Mouse (Mus musculus) yolk sac, embryonic 10.5 days (tissue): ENCODE data around the gene Ndufs5.

Source experiments
- DNase-seq: peaks from one replicate; pipeline ENCODE4 v3.0.0-alpha.2; 2017; ENCODE audit warnings: low spot score

Gene Ndufs5

DNA sequence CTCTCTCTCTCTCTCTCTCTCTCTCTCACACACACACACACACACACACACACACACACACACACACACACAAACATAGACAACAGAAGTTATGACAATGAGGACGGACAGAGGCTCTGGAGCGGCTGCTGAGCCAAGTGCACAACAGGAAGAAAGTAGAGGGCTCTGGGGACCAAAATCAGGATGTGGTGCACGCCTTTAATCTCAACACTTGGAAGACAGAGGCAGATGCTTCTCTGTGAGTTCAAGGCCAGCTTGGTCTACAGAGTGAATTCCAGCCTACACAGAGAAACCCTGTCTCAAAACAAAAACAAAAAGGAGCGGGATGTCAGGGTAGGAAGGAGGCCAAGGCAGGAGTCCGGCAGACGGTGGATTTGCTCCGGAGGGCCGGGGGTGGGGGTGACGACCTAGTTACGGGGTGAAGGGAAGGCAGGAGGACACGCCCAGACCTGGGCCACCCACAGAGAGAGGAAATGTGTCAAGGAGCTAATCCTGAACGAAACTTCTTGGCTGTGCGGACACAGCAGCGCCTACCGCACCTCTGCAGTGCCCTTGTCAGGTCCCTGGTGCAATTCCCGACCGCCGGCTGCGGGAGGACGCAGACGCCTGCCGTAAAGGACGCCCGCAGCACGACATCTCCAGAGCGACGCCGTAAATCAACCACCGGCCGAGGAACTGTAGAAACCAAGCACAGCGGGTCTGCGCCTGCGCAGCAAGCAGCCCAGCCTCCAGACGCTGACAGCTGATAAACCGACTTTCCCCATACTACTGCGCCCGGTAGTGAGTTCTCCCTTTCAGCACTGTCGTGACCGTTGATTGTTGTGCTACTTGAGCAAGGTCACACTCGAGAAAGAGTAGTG is at the start of gene Ndufs5:
TSS of gene Ndufs5 (minus strand) at position 629 of the 860 bp plus-strand sequence.
- peak; percentile 94 for DNase-seq

DNA sequence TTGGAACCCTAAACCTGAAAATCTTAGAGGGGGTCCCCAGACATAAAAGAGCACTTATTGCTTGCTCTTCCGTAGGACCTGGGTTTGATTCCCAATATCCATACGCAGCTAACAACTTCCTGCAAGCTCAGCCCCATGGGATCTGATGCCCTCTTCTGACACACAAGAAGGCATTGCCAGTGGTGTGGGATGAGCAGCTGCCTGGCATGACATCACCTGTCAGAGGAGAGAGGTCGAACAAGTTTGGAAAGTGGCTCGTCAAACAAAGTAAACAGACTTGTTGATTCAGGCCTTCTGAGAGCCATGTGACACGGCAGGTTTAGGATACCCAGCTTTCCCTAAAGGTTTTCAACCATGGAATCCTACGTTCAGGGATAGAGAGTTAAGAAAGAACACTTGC is 47.1 kb upstream of the Ndufs5 start:
- no peak for DNase-seq

GRCm38 (mm10) chr4:123758306-123758705 is 40.3 kb upstream of the Ndufs5 start:
- no peak for DNase-seq

DNA sequence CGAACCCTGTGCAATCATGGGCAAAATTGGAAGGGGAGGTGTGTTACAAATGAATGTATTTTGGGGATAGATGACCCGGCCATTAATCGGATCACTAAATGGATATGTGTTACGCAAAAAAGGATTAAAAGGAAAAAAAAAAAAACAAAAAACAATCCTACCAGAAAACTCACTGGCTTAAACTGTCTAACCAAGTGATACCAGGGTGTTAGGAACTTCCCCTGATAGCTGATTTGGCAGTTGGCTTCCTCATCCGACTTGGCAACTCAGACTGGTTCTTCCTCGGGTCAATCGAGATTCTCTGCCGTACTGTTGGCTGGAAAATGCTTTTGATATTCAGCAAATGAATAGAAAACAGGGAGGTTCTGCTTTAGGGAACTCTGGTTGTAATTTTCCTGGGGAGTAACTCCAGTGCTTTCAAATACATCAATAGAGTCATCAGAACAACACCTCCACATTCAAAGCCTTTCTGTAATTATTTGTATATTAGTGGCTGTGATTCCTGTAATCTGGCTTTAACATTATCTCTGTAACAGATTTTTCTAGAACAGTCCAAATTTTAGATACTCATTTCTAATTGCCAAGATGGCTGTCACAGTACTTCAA is 32.8 kb upstream of the Ndufs5 start:
- no peak for DNase-seq

GRCm38 (mm10) chr4:123750152-123750651 is 32.2 kb upstream of the Ndufs5 start, which contains the start of gene Akirin1:
Akirin1 (minus strand) TSS chr4:123750345.
- peak; percentile 96 for DNase-seq

DNA sequence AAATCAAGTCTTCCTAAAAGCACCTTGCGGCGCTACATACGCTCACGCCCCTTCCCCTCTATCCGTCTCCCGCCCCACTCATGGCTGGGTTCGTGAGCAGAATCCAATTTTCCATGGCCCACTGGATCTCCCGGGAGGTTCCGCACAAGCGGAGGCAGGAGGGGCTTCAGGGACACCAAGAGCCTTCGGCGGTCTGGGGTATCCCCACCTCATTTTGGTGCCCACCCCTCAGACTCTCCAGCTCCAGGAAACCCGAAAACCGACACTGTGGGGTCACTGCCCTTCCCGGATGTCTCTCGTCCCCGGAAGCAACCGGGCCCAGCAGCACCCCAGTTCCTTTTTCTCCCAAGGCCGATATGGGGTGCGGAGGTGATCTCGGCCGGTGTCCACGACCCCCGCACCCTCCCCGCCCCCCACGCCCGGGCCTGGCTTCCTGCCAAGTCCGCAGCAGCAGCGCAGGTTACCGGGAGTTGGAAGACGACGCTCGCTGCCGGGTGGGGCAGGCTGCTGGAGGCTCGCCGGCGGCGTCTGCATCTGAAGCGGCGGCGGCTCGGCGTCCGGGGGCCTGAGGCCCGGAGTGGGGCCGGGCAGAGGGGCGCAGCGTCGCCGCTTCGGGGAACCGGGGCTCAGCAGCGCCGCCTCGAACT is 31.6 kb upstream of the Ndufs5 start:
- peak; percentile 9 for DNase-seq

DNA sequence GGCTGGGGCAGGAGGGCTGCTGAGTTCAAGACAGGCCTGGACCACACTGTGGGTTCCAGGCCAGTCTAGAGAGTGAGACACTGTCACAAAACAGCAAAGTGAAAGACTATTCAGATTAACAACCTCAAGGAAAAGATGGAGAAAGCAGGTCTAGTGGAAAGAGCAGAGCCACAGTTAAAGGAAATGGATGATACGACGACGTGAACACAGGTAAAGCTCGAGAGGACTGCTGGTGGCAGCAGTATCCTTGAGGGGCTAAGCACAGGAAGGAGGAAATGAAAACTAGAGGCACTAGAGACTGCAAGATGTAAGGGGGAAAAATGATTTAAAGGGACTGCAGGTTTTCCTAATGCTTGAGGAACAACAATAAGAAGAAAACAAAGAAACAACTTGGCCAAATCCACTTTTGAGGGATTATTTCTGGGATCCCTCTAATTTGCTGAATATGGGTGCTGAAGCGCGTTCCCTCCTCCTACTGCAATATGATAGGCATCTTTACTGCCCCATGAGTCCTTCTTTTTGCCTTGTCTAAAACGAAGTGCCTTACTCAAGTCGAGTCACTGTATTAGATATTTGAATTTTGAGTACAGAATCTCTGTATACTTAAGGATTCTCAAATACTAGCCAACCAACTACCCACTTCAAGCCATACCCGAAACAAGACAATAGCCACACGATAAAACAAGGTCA is 30.9 kb upstream of the Ndufs5 start:
- DNase-seq, result no peak

- DNase-seq, result no peak
Observed at GRCm38 (mm10) chr4:123745221-123745775, 27.3 kb upstream of the Ndufs5 start.

GRCm38 (mm10) chr4:123742891-123743290 is 24.9 kb upstream of the Ndufs5 start:
- DNase-seq, result no peak

GRCm38 (mm10) chr4:123738708-123739107 is 20.7 kb upstream of the Ndufs5 start:
- DNase-seq, result no peak

DNA sequence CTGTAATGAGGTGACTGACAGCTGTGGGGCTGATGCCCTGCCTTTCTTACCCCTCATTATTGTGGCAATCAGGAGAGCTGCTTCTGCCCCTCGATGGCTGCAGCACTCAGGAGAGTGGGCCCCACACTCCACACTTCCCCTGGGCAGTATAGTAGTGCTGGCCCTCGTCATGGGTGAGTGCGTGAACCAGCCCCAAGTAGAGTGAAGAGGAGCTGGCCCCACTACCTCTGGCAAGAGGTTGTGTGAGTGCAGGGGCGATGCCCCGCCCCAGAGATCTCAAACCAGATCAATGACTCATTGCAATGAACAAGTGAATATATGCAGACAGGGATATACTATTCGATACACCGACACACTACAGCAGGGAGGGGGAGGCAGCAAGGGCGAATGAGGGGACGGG is 15.5 kb upstream of the Ndufs5 start:
- no peak for DNase-seq

DNA sequence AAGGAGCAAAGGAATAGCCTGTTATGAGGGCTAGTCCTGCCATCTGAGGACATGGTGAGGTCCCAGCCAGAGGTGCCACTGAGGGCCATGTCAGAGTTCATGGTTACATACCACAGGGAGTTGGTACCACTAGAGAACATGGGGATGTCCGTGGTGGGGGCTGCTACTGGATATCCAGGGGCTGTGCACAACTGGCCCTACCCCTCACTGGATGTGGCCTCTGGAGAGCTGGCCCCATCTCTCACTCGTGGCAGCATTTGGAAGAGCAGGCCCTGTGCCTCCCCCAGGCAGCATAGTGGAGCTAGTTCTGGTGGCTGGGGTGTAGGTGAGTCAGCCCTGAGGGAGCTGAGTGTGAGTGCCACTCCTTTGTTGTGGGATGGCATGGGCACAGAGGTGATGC is 14.9 kb upstream of the Ndufs5 start:
- DNase-seq, result no peak

DNA sequence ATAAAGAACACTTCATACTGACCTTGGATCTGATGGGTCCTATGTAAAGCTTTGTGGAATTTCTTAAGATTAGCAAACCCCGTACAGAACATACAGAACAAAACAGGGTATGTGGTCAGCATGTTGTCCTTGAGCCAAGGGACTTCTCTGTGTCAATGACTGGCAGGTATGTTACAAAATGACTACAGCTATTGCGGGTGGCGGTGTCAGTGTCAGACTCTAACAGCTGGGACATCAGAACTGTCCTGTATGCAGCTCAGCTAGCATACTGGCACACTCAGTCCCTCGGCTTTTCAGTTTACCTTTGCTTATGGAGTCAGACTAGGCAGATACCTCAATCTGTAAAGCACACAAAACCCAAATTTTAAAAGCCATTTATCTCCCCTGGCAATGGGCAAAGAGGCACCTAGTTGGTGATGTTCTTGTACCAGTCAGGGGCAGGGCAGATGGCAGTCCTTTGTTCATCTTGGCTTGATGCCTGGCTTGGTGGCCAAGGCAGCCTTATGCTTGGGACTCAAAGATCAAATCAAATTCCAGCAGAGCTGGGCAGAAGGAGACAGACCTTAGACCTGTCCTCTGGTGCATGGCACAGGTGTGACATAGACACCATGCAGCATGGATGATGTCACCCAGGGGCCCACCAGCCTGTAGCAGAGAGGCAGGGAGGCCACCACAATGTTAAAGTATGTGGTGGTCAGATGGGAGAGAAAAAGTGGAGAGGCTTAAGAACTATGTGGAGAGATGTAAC is 14.3 kb upstream of the Ndufs5 start:
- DNase-seq, result no peak

- DNase-seq, result no peak
Observed at GRCm38 (mm10) chr4:123721761-123722160, 3.8 kb upstream of the Ndufs5 start.

- DNase-seq, result no peak
Observed at GRCm38 (mm10) chr4:123718434-123718780, 405 bp upstream of the Ndufs5 start.

DNA sequence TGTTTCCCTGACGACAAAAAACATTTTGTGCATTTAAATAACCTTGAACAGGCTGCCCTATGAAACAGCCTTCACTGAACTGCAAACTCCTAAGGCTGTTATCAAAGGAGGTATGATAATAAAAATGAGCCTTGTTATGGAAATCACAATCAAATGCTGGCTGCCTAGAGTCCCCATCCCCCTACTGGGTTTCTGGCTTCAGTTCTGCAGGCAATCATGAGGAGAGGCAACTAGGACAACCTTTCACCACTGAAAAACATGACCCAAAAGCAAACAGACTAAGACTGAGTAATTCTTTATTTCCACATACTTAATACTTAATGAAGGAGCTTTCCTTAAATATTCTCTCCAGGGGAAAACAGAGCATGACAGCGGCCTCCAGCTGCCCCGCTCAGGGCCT is 5.6 kb downstream of the Ndufs5 start:
- DNase-seq, result no peak

- DNase-seq, result no peak
Observed at GRCm38 (mm10) chr4:123707340-123707739, 10.7 kb downstream of the Ndufs5 start.

DNA sequence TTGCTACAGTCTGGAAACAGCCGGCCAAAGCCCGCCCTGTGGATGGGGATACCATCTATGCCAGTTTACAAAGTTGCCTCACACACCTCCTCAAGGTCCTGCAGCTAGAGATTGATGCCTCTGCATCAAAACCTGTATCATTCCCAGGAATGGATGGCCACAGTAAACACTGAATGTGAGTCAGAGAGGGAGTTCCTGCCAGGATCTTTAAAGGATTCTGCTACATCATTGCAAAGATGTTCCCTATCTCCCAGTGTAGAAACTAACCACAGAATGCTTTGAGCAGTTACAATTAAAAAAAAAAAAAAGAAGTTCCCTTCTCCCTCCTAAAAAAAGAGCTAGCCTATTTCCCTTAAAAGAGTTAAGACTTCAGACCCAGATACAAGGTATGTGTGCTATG is 12.7 kb downstream of the Ndufs5 start:
- no peak for DNase-seq

DNA sequence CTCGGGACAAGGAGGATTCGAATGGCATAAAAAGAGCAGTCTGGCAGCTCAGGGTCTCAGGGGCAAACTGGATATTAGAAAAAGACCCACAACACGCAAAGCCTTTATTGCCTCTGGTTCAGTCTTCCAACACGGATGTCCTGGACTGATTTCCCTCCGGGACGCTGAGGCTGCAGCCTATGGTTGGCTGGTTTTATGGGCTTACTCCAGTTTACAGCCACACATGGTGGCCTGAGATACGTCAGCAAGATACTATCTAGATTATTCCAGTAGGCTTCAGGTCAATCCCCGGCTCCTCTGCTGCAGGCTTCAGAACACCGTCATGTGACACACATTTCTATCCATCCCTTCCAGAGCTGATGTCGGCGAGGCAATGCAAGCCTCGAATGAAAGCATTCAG is 24.6 kb downstream of the Ndufs5 start:
- no peak for DNase-seq

- DNase-seq, result no peak
Observed at GRCm38 (mm10) chr4:123692071-123692470, 25.9 kb downstream of the Ndufs5 start.

DNA sequence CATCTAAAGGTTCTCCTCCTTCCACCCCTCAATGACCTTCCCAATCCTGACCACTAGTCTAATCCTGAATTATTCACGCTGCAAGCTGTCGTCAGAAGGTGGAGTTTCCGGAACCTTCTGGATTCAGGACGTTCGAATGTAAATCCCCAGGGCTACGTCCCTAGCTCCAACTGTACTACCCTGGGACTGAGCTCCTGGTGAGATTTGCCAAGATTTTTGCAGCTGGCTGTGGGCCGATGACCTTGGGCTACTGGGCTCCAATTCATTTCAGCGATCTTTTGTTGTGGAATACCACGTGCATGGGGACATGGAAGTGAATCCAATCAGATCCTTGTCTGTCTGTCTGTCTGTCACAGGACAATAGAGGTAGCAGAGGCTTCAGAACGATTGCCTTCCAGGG is 27.7 kb downstream of the Ndufs5 start:
- no peak for DNase-seq
